22 mouse cellular contexts compared by ENCODE assay signal in the genomic region with DNA sequence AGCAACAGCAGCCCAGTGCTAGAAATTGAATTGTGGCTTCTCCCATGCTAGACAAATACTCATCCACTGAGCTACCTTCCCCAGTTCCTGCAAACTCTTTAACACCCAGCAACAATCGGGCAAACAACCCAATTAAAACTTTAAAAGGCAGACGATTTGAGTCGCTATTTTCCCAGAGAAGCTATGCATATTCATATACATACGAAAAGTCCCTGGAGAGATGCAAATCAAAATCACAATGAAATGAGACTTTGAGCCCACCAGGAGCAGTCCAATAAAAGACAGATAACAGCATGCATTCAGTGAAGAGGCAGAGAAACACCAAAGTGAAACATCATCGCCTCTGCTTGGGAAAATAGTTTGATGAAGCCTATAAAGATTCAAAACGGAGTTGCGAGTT. TPM values are rescaled to one million over a fixed set of nuclear protein-coding genes. Genes with fewer than 3 reads are reported as not detected.
A peak's percentile ranks its signal among the peaks of the same experiment; 100 is the strongest.
DNase-seq lines count a peak whose midpoint lies in the region; ATAC-seq and TF ChIP-seq lines count a peak whose summit lies in the region.
"Had no signal": no experiment of that assay in that cellular context is flagged by ENCODE, and none has a peak within 500 bp of the region (broad histone marks: within the 10 kb centered on the region; RNA-seq: fewer than 3 reads in every experiment).

No protein-coding gene starts in this region.

- no peaks in the 10 kb centered on the region for H3K27me3 ChIP-seq in heart, adult 2 months (ENCODE audit: control insufficient read depth, insufficient read depth, low read length)
- H3K27me3 ChIP-seq in hindbrain, embryonic 16.5 days (replicated peaks; ENCODE audit: control insufficient read depth, insufficient read depth, low read length), result no peaks in the 10 kb centered on the region
- H3K27me3 ChIP-seq: embryonic facial prominence, embryonic 12.5 days; forebrain, embryonic 13.5 days; forebrain, embryonic 15.5 days; Patski had no signal

- TF ChIP-seq CTCF in heart, adult 2 months (IDR thresholded peaks at IDR 0.05), result no peak

- no peak for ATAC-seq in hindbrain, embryonic 16.5 days
- ATAC-seq: CD4-positive, CD25-positive, alpha-beta regulatory T cell, adult 4 months; forebrain, embryonic 13.5 days; forebrain, embryonic 15.5 days; Patski had no signal

- H3K9me3 ChIP-seq in hindbrain, embryonic 16.5 days (ENCODE audit: control insufficient read depth, low read length), result no peaks in the 10 kb centered on the region
- H3K9me3 ChIP-seq: embryonic facial prominence, embryonic 10.5 days; embryonic facial prominence, embryonic 12.5 days; forebrain, embryonic 13.5 days; forebrain, embryonic 15.5 days had no signal

- H3K79me2 ChIP-seq in heart, adult 2 months (replicated peaks; ENCODE audit: control insufficient read depth, insufficient read depth, low read length), result no peaks in the 10 kb centered on the region

- 70% methylated on average over 7 of the region's 7 CpGs for WGBS in heart, adult 2 months
- WGBS in hindbrain, embryonic 16.5 days, result 34% methylated on average over 7 of the region's 7 CpGs

- H3K36me3 ChIP-seq in heart, adult 2 months (ENCODE audit: control insufficient read depth, insufficient read depth, low read length), result no peaks in the 10 kb centered on the region
- H3K36me3 ChIP-seq in hindbrain, embryonic 16.5 days (ENCODE audit: control insufficient read depth, insufficient read depth, low read length), result no peaks in the 10 kb centered on the region
- H3K36me3 ChIP-seq: embryonic facial prominence, embryonic 10.5 days; embryonic facial prominence, embryonic 12.5 days; forebrain, embryonic 15.5 days; G1E had no signal

- intact Hi-C loops in heart, postnatal 14 days (cut with DNase I), result loop anchor here (10.0 kb wide), 1 partner anchor 241 kb away; a partner anchor contains a TSS
- intact Hi-C loops in heart, adult 2 months (cut with DNase I), result loop anchor here (5.0 kb wide), 1 partner anchor 34 kb away; no protein-coding TSS in a partner anchor

- H3K4me3 ChIP-seq in heart, adult 2 months, result no peak overlapping the region
- no peak overlapping the region for H3K4me3 ChIP-seq in hindbrain, embryonic 16.5 days (ENCODE audit: low read length)
- H3K4me3 ChIP-seq: embryonic facial prominence, embryonic 10.5 days; embryonic facial prominence, embryonic 12.5 days; forebrain, embryonic 13.5 days; forebrain, embryonic 15.5 days had no signal

- peaks cover 11% of the 10 kb centered on the region for H3K4me1 ChIP-seq in heart, adult 2 months (ENCODE audit: control insufficient read depth, insufficient read depth, low read length)
- H3K4me1 ChIP-seq in hindbrain, embryonic 16.5 days (ENCODE audit: control insufficient read depth, insufficient read depth, low read depth, low read length), result no peaks in the 10 kb centered on the region
- H3K4me1 ChIP-seq: embryonic facial prominence, embryonic 12.5 days; forebrain, embryonic 13.5 days; forebrain, embryonic 15.5 days had no signal

- no peak overlapping the region for H3K4me2 ChIP-seq in hindbrain, embryonic 16.5 days (ENCODE audit: low read length)
- H3K4me2 ChIP-seq: embryonic facial prominence, embryonic 12.5 days; forebrain, embryonic 13.5 days; forebrain, embryonic 15.5 days had no signal

- TF ChIP-seq POLR2A in heart, adult 2 months (IDR thresholded peaks at IDR 0.05; ENCODE audit: insufficient read depth, low read depth, low read length), result no peak

- no peak overlapping the region for H3K27ac ChIP-seq in heart, adult 2 months
- H3K27ac ChIP-seq in hindbrain, embryonic 16.5 days (ENCODE audit: low read depth, low read length), result no peak overlapping the region
- H3K27ac ChIP-seq: embryonic facial prominence, embryonic 10.5 days; embryonic facial prominence, embryonic 12.5 days; forebrain, embryonic 13.5 days; forebrain, embryonic 15.5 days had no signal

- TF ChIP-seq EP300 in heart, adult 2 months (IDR thresholded peaks at IDR 0.05; ENCODE audit: insufficient read depth, low read depth, low read length), result no peak

- peak; percentile 17 for DNase-seq in heart, adult 11 months
- no peak for DNase-seq in heart, postnatal 14 days
- peak; percentile 84 for DNase-seq in ES-CJ7 (ENCODE audit: low read depth, low spot score)
- peak; percentile 77 for DNase-seq in R1 (ENCODE audit: low read depth, low spot score)
- peak; percentile 77 for DNase-seq in ZHBTc4 (ENCODE audit: low read depth, low spot score)
- no peak for DNase-seq in heart, adult 2 months
- DNase-seq: adrenal gland, adult 2 months; adrenal gland, postnatal 10 days; adrenal gland, postnatal 25 days; B cell, adult 2 months; cerebellum, adult 11 months; cerebellum, adult 2 months; cerebellum, adult 9-10 months; cerebellum, postnatal 10 days had no signal

- no peak overlapping the region for H3K9ac ChIP-seq in heart, adult 2 months (ENCODE audit: low read depth, low read length)
- no peak overlapping the region for H3K9ac ChIP-seq in hindbrain, embryonic 16.5 days (ENCODE audit: low read depth, low read length)
- H3K9ac ChIP-seq: embryonic facial prominence, embryonic 12.5 days; forebrain, embryonic 13.5 days; forebrain, embryonic 15.5 days had no signal

RNA-seq across cellular contexts. Expression of a gene that starts 8.1 kb away (rescaled TPM):
- 100 to 1,000 TPM; 234 to 242 TPM for total RNA-seq in heart, postnatal 14 days (2021)
- 100 to 1,000 TPM; 112 to 115 TPM for total RNA-seq in heart, adult 2 months (2021)
- 113 and 128 TPM in 2 replicates for polyA plus RNA-seq in heart, adult 2 months (2012; rRNA removed)
- polyA plus RNA-seq in hindbrain, embryonic 16.5 days (2015; fragmentation: Nextera tagmentation; extraction: Ambion mirVana), result 11.2 and 15.0 TPM in 2 replicates
- polyA plus RNA-seq: CD4-positive, CD25-positive, alpha-beta regulatory T cell, adult 4 months; G1E; Patski had no signal

Comparison
In these comparisons a context has a peak if more than half of its experiments do, and no peak if none do; other contexts are left out.
1. DNase-seq: peak in heart, adult 11 months (single experiment), ES-CJ7 (single experiment), R1 (single experiment) and ZHBTc4 (single experiment); none in heart, postnatal 14 days (0 of 2) and heart, adult 2 months (0 of 2).